Mouse (Mus musculus): ENCODE data around the gene Lrig1.
"Not testable (repeated sequence)": the region's sequence is repeated elsewhere in the genome, so short reads cannot be mapped to it uniquely, and the experiment has no call there.

Lrig1 gene

GRCm38 (mm10) chr6:94575526-94576166 is 124.3 kb downstream of the Lrig1 start:
- no peak for DNase-seq (ENCODE audit: low spot score in 2 of 2)

- no peak for DNase-seq (ENCODE audit: low spot score in 2 of 2)
These were observed 131.9 kb downstream of the Lrig1 start for GRCm38 (mm10) chr6:94568040-94568439.

- no peak for DNase-seq (ENCODE audit: low spot score in 2 of 2)
These were observed 134.2 kb downstream of the Lrig1 start for GRCm38 (mm10) chr6:94565766-94566165.

GRCm38 (mm10) chr6:94563203-94563940 is 136.6 kb downstream of the Lrig1 start:
- no peak for DNase-seq (ENCODE audit: low spot score in 2 of 2)

- no peak for DNase-seq (ENCODE audit: low spot score in 2 of 2)
These were observed 138.6 kb downstream of the Lrig1 start for GRCm38 (mm10) chr6:94561346-94561745.

- DNase-seq (ENCODE audit: low spot score in 2 of 2), result no peak
These were observed 139.1 kb downstream of the Lrig1 start for GRCm38 (mm10) chr6:94560896-94561295.

GRCm38 (mm10) chr6:94558603-94559002 is 141.4 kb downstream of the Lrig1 start:
- not testable (repeated sequence) for DNase-seq (ENCODE audit: low spot score in 2 of 2)

Measured in left cerebral cortex, adult 9 months (tissue).